Mouse (Mus musculus): Measurements from ENCODE around the gene Clrn3.

DNA sequence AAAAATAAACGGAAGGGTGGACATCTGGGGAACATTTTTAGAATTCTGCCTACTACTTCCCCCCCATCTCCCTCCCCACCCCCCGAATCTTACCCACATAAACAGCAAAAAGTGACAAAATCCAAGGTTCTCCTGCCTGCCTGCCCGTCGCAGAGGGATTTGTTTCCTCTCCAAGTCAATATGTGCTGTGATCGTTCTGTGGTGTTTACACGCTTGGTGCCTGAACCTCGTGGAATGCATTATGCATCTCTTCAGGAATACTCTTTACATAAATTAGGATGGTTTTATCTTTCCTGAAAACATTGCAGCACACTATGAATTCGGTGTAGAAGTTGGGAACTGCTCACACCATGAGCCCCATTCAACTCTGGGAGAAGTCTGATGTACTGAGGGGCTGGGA, 35.6 kb upstream of the Clrn3 start:
- TF ChIP-seq CTCF (IDR thresholded peaks at IDR 0.05; ENCODE audit: borderline replicate concordance, insufficient read depth, low read depth, low read length): no peak
- TF ChIP-seq POLR2A (IDR thresholded peaks at IDR 0.05; ENCODE audit: borderline replicate concordance, insufficient read depth, low read length): no peak

Measured in cerebellum, adult 2 months (tissue).